Mouse (Mus musculus) Muller cell, postnatal 12 days (primary cell): Measurements from ENCODE around the gene Cdc14b.

Source experiments
- DNase-seq: peaks from one replicate; pipeline ENCODE4 v3.0.0-alpha.2; 2015; ENCODE audit errors: inconsistent ontology term

Gene Cdc14b

GRCm38 (mm10) chr13:64274879-64275753 lies at the start of gene Cdc14b:
Cdc14b (minus strand) TSS chr13:64275290.
- peak; percentile 86 for DNase-seq

GRCm38 (mm10) chr13:64322561-64323281 lies 47.6 kb upstream of the Cdc14b start:
- no peak for DNase-seq

- no peak for DNase-seq
Measured at GRCm38 (mm10) chr13:64320334-64320733, 45.2 kb upstream of the Cdc14b start.

GRCm38 (mm10) chr13:64319782-64320181 lies 44.7 kb upstream of the Cdc14b start:
- DNase-seq, result no peak

GRCm38 (mm10) chr13:64318355-64318754 lies 43.3 kb upstream of the Cdc14b start:
- DNase-seq, result peak; percentile 85

- peak; percentile 33 for DNase-seq
Measured at GRCm38 (mm10) chr13:64315483-64316050, 40.5 kb upstream of the Cdc14b start.

- no peak for DNase-seq
Measured at GRCm38 (mm10) chr13:64314041-64314440, 39.0 kb upstream of the Cdc14b start.

- DNase-seq, result no peak
Measured at GRCm38 (mm10) chr13:64312916-64313289, 37.8 kb upstream of the Cdc14b start.

- DNase-seq, result peak; percentile 96
Measured at GRCm38 (mm10) chr13:64312024-64312915, 37.2 kb upstream of the Cdc14b start, which contains the start of gene Aaed1. Aaed1 (minus strand) TSS chr13:64312710.

GRCm38 (mm10) chr13:64311266-64311665 lies 36.2 kb upstream of the Cdc14b start:
- DNase-seq, result peak; percentile 35

GRCm38 (mm10) chr13:64310585-64310984 lies 35.5 kb upstream of the Cdc14b start:
- no peak for DNase-seq

- DNase-seq, result no peak
Measured at GRCm38 (mm10) chr13:64309842-64310241, 34.8 kb upstream of the Cdc14b start.

- DNase-seq, result peak; percentile 39
Measured at GRCm38 (mm10) chr13:64309036-64309435, 33.9 kb upstream of the Cdc14b start.

- DNase-seq, result no peak
Measured at GRCm38 (mm10) chr13:64307508-64307907, 32.4 kb upstream of the Cdc14b start.

- peak; percentile 60 for DNase-seq
Measured at GRCm38 (mm10) chr13:64306078-64306477, 31.0 kb upstream of the Cdc14b start.

GRCm38 (mm10) chr13:64299069-64299468 lies 24.0 kb upstream of the Cdc14b start:
- no peak for DNase-seq

- DNase-seq, result no peak
Measured at GRCm38 (mm10) chr13:64286791-64287190, 11.7 kb upstream of the Cdc14b start.

GRCm38 (mm10) chr13:64286321-64286720 lies 11.2 kb upstream of the Cdc14b start:
- no peak for DNase-seq

GRCm38 (mm10) chr13:64284676-64285075 lies 9.6 kb upstream of the Cdc14b start:
- DNase-seq, result no peak

GRCm38 (mm10) chr13:64280940-64281339 lies 5.8 kb upstream of the Cdc14b start:
- no peak for DNase-seq

GRCm38 (mm10) chr13:64275754-64276127 lies 651 bp upstream of the Cdc14b start:
- no peak for DNase-seq
